Mouse (Mus musculus) CH12.LX (cell line): ENCODE measurements at regions not wholly inside any gene's neighbourhood (a gene's known extent, or its start where the extent isn't known, plus 50 kb on each side); places are given as distances from the start of the nearest gene placed in this dataset.

Experiments
- E2F4 ChIP-seq: IDR thresholded peaks from 2 replicates; pipeline ENCODE4 v1.6.1; 2011; ENCODE audit warnings: low read depth, low read length, improper control_type of control experiment; ENCODE audit not compliant: insufficient replicate concordance
- KAT2A ChIP-seq: IDR thresholded peaks from 2 replicates; pipeline ENCODE4 v1.6.1; 2012; ENCODE audit warnings: low read length, improper control_type of control experiment, inconsistent platforms; ENCODE audit not compliant: insufficient replicate concordance
- SMC3 ChIP-seq: IDR thresholded peaks from 2 replicates; pipeline ENCODE4 v1.6.1; 2011; ENCODE audit warnings: low read depth, low read length, improper control_type of control experiment
- ZC3H11A ChIP-seq: IDR thresholded peaks from 2 replicates; pipeline ENCODE4 v1.6.1; 2012; ENCODE audit warnings: low read depth, mild to moderate bottlenecking, inconsistent platforms, low read length, improper control_type of control experiment
- ZMIZ1 ChIP-seq: IDR thresholded peaks from 2 replicates; pipeline ENCODE4 v1.6.1; 2012; ENCODE audit warnings: low read depth, mild to moderate bottlenecking, inconsistent platforms, low read length, improper control_type of control experiment

- TF ChIP-seq SMC3 (no peak), E2F4 (no peak), ZC3H11A (no peak), ZMIZ1 (no peak), KAT2A (no peak)
Measured at GRCm38 (mm10) chr4:22997198-22997985, 509.2 kb upstream of the Pou3f2 start.
